Mouse (Mus musculus) 3T3-L1 (cell line): ENCODE measurements around the gene Cdca7l.

ENCODE experiments used
- DNase-seq: peaks from one replicate; pipeline ENCODE4 v3.0.0-alpha.2; 2015; ENCODE audit warnings: low read depth, low spot score

The Cdca7l gene

DNA sequence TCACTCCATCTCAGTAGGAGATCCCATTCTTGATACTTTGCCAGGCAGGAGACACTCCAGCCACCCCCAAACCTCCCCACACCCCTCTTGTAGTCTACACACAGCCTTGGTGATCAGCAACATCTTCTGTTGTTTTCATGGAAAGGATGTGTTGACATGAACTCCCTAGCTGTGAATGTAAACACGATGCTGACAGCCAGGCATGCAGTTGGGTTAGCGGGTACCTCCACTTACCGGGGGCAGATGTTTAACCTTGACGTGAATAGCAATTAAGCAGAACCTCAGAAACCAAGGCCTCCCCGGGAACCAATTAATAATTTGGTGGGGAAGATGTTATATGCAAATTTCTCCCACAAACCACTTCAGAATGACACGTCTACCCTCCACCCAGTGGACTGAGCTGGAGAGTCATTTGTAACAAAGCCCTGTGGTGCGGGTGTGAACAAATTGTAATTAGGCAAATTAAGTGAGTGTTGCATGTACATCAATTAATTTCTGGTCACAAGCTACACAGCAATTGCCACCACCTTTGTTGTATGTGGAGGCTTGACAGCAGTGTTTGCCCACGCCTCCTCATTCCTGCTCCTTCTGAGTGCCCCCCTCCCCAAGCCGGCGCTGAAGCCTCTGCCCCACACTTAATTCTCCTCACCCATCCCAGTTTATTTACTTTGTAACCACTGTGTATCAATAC, 5.4 kb downstream of the Cdca7l start:
- DNase-seq: no peak

DNA sequence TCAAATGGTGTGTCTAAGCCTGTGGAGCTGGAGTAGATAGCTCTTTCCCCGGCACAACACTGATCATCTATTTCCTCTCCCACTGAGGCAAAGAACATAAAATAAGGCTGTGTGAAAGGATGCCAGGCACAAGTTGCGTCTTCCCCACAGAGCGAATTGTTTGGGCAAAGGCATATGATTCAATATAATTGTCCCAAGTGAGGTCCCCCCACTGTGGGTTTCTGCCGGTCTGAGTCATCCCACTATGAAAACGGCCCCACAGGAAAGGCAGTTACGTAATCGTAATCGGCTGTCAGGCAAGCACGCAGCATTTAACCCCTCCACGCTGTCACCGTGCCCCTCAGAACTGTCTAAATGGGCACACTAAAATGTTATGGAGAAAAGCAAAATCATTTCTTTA, 6.0 kb downstream of the Cdca7l start:
- peak; percentile 11 for DNase-seq

- peak; percentile 77 for DNase-seq
These were observed 16.2 kb downstream of the Cdca7l start for GRCm38 (mm10) chr12:117820138-117820858.

GRCm38 (mm10) chr12:117820859-117821221, 16.8 kb downstream of the Cdca7l start:
- DNase-seq: peak; percentile 60

DNA sequence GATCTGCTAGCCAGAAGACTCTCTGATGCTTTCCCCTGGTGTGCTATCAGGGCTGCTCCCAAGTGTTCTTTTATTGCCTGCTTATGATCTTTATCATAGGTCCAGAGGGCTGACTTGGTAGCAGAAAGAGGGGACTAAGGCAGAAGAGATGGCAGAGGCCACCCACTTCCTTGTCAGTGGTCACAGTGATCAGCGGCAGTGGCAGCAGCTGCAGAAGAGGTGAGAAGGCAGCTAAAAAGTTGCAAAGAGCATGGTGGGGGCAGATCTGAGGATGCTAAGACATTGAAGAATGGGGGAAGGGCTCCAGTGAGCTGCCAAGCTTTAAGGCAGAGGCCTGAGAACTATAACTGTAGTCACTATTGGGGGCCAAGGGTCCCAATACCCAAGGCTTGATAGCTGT, 17.3 kb downstream of the Cdca7l start:
- no peak for DNase-seq

DNA sequence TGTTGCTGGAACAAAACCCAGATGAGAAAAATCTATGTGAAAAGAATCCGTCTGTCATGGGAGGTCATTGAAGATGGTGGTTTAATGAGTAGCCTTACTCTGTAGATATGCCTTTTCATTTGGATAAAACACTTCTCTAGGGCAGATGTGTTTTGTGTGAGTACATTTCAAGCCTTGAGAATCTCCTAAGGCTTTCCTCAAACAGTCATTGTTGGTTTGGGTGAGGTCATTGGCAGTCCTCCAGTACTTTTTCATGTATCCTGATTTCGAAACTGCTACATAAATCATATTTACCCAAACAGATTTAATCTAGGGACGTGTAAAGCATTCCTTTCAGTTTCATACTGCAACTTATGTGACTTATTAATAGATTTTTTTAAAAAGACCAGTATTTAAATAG, 24.3 kb downstream of the Cdca7l start:
- peak; percentile 92 for DNase-seq

- peak; percentile 45 for DNase-seq
These were observed 27.4 kb downstream of the Cdca7l start for GRCm38 (mm10) chr12:117831351-117831961.

- DNase-seq: peak; percentile 50
These were observed 28.1 kb downstream of the Cdca7l start for GRCm38 (mm10) chr12:117832190-117832589.

- no peak for DNase-seq
These were observed 30.6 kb downstream of the Cdca7l start for GRCm38 (mm10) chr12:117834652-117835051.

DNA sequence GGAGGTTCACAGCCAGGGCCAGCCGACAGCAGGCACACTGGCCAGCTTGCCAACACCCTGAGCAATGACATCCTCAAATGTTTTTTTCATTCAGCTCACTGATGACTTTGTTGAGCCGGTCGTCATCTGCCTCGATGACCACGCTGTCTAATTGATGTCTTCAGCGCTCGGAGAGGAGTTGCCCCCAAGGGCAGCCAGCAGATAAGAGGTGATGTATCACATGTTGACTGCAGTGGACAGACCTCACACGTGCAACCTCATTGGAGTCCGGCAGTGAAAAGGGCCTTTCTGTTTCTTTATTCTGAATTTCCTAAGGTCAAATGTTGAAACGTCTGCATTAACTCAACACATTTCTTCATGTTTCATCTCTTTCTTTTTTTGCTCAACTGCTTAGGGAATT, 31.3 kb downstream of the Cdca7l start:
- DNase-seq: no peak

DNA sequence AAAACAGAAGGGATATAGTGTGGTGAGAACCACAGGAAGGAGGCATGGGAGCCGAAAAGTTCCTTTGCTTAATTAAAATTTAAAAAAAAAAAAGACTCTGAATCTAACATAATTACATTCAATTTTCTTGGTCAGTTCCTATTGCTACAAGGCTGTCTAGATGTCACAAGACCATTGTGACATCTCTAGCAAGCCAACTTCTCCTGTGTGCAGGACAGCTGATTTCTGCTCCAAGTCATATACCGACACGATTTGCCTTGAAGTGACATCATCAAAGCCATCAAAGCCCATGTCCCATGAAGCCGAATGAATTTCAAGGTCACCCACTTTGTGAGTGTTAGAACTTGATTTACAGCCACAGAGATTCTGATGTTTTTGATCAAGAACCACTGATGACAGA, 33.3 kb downstream of the Cdca7l start:
- DNase-seq: no peak

DNA sequence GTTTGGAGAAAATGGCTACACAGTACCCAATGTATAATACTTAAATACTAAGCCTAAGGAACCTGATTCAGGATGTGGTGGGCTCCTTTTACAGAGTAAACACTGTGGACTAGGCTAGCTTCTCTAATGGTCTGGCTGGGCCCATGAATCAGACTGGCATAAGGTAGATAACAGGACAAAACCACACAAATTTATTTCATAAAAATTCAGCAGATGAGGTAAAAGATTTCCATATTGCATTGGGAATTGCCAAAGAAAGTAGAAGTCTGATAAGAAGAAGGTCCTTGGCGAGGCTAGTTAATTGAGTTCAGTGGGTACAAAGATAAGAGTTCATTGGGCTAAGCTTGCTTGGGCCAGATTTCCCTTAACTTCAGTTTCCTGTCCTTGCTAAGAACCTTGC, 36.6 kb downstream of the Cdca7l start:
- no peak for DNase-seq

DNA sequence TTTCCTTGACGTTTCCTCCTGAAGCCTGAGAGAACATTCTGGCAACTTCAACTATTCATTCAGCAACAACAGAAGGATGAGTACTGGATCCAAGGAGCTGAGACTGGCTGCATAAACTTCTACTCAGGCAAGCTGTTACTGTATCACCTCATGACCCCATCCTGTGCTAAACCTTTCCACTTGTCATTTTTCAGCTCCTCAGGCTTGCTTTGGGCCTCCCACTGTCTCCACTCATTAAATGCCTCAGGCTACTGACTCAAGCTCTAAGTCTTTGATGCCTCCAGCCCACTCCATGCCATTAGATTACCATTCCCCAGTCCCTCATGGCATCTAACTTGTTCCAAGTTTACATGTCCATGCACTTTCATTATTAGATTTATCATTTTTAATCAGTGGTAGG, 38.6 kb downstream of the Cdca7l start:
- DNase-seq: peak; percentile 89

GRCm38 (mm10) chr12:117843302-117844074, 39.4 kb downstream of the Cdca7l start:
- peak; percentile 65 for DNase-seq

GRCm38 (mm10) chr12:117844075-117844408, 40.0 kb downstream of the Cdca7l start:
- DNase-seq: no peak

GRCm38 (mm10) chr12:117844917-117845316, 40.8 kb downstream of the Cdca7l start:
- peak; percentile 12 for DNase-seq

DNA sequence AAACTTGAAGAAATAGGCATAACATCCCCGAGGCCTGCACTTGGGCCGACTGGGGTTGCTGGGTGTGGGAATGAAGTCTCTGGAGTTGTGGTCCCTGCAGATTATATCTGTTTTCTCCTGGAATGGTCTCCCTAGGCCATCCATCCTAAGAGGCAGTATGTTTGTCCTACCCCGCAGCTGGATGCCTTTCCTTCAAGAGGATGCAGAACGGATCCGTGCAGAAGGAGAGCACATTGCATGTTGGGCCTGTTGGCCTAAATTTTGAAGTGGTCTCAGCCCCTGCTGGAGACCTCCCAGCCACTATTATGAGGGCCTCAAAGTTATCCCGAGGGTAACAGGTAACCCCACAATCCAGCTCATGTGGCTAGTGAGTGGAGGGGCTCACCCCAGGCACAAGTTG, 44.5 kb downstream of the Cdca7l start:
- DNase-seq: no peak

GRCm38 (mm10) chr12:117850472-117850871, 46.4 kb downstream of the Cdca7l start:
- DNase-seq: no peak

GRCm38 (mm10) chr12:117853316-117853715, 49.2 kb downstream of the Cdca7l start:
- peak; percentile 57 for DNase-seq

DNA sequence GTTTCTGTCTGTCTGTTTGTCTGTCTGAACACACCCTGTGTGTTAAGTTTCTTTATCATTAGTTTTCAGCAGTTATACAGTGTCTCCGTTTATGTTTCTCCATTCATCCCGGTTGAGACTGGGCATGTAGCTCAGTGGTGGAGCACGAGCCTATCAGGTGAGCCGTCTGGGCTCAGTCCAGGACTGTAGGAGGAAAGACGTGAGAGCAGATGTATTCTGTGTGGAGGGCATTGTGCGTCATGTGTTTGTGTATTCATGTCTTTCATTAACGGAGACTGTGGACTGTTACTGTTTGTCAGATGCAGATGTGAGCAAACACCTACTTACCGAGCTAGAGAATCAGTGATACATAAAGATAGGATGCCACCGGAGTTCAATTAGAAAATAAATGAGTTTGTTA, 52.9 kb downstream of the Cdca7l start:
- no peak for DNase-seq

GRCm38 (mm10) chr12:117857884-117858283, 53.8 kb downstream of the Cdca7l start:
- no peak for DNase-seq

DNA sequence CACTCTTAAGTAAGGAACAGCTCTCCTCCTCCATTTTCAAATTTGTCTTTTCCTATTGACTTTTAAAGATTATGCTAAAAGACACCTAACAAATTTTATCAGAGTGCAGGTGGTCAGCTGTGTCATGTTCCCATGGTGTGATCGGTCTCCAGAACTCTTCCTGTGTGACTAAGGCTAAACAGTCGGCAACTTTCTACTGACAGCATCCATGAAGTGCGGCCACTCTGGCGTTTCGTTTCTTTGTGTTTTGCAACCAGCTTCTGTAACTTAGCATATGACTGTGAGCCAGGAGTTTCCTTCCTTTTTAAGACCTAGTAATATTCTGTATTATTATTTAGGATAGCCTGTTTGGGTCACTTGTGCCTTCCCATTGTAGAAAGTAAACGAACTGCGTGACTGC, 56.8 kb downstream of the Cdca7l start:
- no peak for DNase-seq
